Mouse (Mus musculus) limb, embryonic 12.5 days (tissue): ENCODE measurements around the gene Pla2g16. TPM values are rescaled to one million over a fixed set of nuclear protein-coding genes. Genes with fewer than 3 reads are reported as not detected.

Experiments
- ATAC-seq: fragments of 200-750 bp; cut with Nextera tagmentation; 2 replicates; pipeline ENCODE4 v1.8.0; 2017; ENCODE audit warnings: low read depth, moderate TSS enrichment; ENCODE audit not compliant: insufficient number of reproducible peaks, insufficient read depth, low FRiP score, low TSS enrichment
- H3K27ac ChIP-seq: fragments of 300-500 bp; sonication (generic); 2 replicates; pipeline ENCODE4 v1.5.1; 2016; ENCODE audit warnings: mild to moderate bottlenecking, moderate library complexity
- H3K27me3 ChIP-seq: fragments of 300-500 bp; sonication (generic); 2 replicates; pipeline ENCODE4 v1.6.1; 2016; ENCODE audit warnings: mild to moderate bottlenecking, moderate library complexity
- H3K36me3 ChIP-seq: fragments of 300-500 bp; sonication (generic); 2 replicates; pipeline ENCODE4 v1.6.1; 2016; ENCODE audit warnings: mild to moderate bottlenecking, moderate library complexity
- H3K4me1 ChIP-seq: fragments of 300-500 bp; sonication (generic); replicated peaks from 2 replicates; pipeline ENCODE4 v1.6.1; 2016
- H3K4me2 ChIP-seq: fragments of 300-500 bp; sonication (generic); 2 replicates; pipeline ENCODE4 v1.6.1; 2016; ENCODE audit warnings: mild to moderate bottlenecking, moderate library complexity
- H3K4me3 ChIP-seq: fragments of 300-500 bp; sonication (generic); replicated peaks from 2 replicates; pipeline ENCODE4 v1.5.1; 2016; ENCODE audit warnings: mild to moderate bottlenecking
- H3K9ac ChIP-seq: fragments of 300-500 bp; sonication (generic); replicated peaks from 2 replicates; pipeline ENCODE4 v1.6.1; 2016; ENCODE audit warnings: mild to moderate bottlenecking, moderate library complexity
- H3K9me3 ChIP-seq: fragments of 300-500 bp; sonication (generic); 2 replicates; pipeline ENCODE4 v1.6.1; 2016; ENCODE audit warnings: mild to moderate bottlenecking, moderate library complexity
- WGBS: fragments of 180-500 bp; shearing (Covaris S2); methylation state at CpG from one replicate; pipeline ENCODE4 v1.1.7; 2016; 5-methylcytosine and 5-hydroxymethylcytosine counted together
- polyA plus RNA-seq: library from polyadenylated mRNA; unstranded; fragments of >200 nt; fragmentation: Nextera tagmentation; extraction: Ambion mirVana; gene quantifications from 2 replicates; pipeline ENCODE4 v1.2.1, GENCODE M21; 2016

The Pla2g16 gene
- 6.7 and 7.4 TPM in 2 replicates for polyA plus RNA-seq

DNA sequence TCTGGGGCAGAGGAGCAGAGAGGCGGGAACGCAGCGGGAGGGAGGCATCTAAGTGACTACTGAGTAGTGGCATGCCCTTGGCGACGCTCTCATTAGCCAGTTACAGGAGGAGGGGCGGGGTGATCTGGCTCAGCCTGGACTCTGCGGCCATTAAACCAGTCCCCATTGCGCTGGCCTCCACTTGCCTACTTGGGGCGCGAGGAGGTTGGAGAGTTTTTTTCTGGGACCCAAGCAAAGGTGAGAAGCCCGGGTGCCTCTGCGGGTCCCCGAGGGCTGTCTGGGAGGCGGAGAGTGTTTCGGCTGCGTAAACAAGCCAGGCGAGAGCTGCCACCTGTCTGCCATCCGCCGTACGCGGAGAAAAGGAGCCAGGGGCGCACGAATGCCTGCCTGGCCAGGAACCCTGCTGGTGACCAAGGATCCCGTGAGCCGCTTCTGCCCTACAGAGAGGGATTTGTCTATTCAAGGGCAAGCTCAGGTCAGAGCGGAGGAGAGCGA, at the start of gene Pla2g16:
Pla2g16 (plus strand) TSS at position 132 of the 495 bp plus-strand sequence.
- H3K4me1 ChIP-seq: peaks cover 15% of the 10 kb centered on the region
- WGBS: under 1% methylated on average over 27 of the region's 27 CpGs

DNA sequence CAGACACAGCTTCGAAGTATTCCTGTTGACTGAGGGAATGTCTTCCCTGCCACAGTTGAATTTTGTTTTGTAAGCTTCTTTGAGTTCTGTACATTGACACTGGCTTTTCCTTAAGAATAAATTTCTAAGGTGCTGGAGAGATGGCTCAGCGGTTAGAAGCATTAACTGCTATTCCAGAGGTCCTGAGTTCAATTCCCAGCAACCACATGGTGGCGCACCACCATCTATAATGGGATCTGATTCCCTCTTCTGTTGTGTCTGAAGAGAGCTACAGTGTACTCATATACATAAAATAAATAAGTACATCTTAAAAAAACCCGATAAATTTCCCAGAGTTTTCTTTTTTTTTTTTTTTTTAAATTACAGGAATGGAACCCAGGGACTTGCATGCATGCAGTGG, 49.2 kb upstream of the Pla2g16 start:
- Histone ChIP-seq H3K4me1 (no peaks in the 10 kb centered on the region), H3K36me3 (peaks cover 32% of the 10 kb centered on the region), H3K27ac (no peak overlapping the region), H3K9ac (no peak overlapping the region), H3K27me3 (no peaks in the 10 kb centered on the region), H3K4me3 (no peak overlapping the region), H3K4me2 (no peak overlapping the region), H3K9me3 (no peaks in the 10 kb centered on the region)
- 78% methylated on average over 4 of the region's 4 CpGs for WGBS
- ATAC-seq: no peak

More for the DNA sequence above, at the start of gene Pla2g16:
- ATAC-seq: peak; percentile 39; the same call in 1 of the 2 replicates
- Histone ChIP-seq H3K4me2 (peak within 1 kb of the TSS; percentile 80), H3K27ac (no peak within 1 kb of the TSS), H3K4me3 (peak within 1 kb of the TSS; percentile 49), H3K36me3 (no peaks in the 10 kb centered on the region), H3K9me3 (no peaks in the 10 kb centered on the region), H3K9ac (peak within 1 kb of the TSS; percentile 58), H3K27me3 (0 out of 2 replicates have a peak, but pooled peaks cover 5% of the 10 kb centered on the region)

DNA sequence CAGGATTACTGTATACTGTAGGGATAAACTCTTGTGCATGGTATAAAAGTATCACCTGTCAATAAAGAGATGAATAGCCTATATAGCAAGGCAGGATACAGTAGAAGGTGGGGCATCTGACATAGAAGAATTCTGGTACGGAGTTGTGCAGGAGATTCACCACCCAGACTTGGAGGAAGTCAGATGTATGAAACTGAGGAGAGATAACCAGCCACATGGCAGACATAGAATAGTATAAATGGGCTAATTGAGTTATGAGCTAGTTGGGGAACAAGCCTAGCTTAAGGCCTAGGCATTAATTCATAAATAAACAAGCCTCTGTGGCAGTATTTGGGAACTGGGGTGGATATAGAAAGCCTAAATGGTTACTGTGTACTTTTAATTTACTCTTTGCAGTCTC, 40.8 kb upstream of the Pla2g16 start:
- Histone ChIP-seq H3K27ac (no peak overlapping the region), H3K27me3 (no peaks in the 10 kb centered on the region), H3K4me2 (no peak overlapping the region), H3K4me3 (no peak overlapping the region), H3K4me1 (no peaks in the 10 kb centered on the region), H3K36me3 (peaks cover 61% of the 10 kb centered on the region), H3K9ac (no peak overlapping the region), H3K9me3 (no peaks in the 10 kb centered on the region)
- 91% methylated on average over 1 of the region's 1 CpGs for WGBS
- ATAC-seq: no peak

DNA sequence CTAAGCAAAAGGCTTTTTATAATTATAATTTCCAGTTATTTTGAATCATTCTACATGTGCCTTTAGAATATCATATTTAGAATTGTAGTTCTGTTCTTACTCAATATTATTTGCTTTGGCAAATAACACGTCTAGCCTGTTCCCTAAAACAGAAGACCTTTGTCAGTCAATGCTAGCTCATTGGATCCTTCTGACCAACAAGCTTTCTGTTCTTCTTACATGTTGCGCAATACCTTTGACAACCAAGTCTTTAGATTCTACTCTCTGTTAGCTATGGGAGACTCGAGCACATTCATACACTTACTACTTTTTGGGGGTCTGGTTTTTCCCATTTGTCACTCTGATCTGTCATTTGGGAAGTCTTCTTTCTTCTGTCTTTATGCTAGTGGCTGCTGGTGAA, 35.6 kb upstream of the Pla2g16 start:
- ATAC-seq: no peak
- H3K27ac ChIP-seq: no peak overlapping the region
- H3K9ac ChIP-seq: no peak overlapping the region
- no peak overlapping the region for H3K4me2 ChIP-seq
- H3K36me3 ChIP-seq: peaks cover 82% of the 10 kb centered on the region
- no peaks in the 10 kb centered on the region for H3K4me1 ChIP-seq
- no peaks in the 10 kb centered on the region for H3K27me3 ChIP-seq
- no peaks in the 10 kb centered on the region for H3K9me3 ChIP-seq
- H3K4me3 ChIP-seq: no peak overlapping the region
- 90% methylated on average over 3 of the region's 3 CpGs for WGBS

DNA sequence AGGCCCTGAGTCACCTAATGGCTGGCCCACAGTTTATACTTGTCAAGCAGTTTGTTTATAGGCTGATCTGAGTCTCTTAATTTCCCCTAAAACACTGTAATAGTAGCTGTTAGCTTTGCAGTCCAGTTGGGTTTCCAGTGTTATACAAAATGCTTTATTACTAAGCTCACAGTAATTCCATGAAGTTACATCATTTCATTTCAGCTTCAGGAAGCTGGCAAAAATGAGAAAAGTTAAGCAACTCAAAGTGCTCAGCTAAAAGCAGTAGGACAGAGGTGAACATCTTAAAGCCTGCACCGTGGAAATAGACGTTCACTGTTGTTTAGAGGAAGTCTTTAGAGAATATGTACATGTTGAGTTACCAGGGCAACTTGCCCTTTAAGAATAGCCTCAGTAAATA, 34.4 kb upstream of the Pla2g16 start:
- Histone ChIP-seq H3K4me2 (no peak overlapping the region), H3K9me3 (no peaks in the 10 kb centered on the region), H3K27ac (no peak overlapping the region), H3K4me3 (no peak overlapping the region), H3K27me3 (no peaks in the 10 kb centered on the region), H3K9ac (no peak overlapping the region), H3K36me3 (peaks cover 74% of the 10 kb centered on the region), H3K4me1 (no peaks in the 10 kb centered on the region)
- 100% methylated on average over 2 of the region's 2 CpGs for WGBS
- ATAC-seq: no peak

DNA sequence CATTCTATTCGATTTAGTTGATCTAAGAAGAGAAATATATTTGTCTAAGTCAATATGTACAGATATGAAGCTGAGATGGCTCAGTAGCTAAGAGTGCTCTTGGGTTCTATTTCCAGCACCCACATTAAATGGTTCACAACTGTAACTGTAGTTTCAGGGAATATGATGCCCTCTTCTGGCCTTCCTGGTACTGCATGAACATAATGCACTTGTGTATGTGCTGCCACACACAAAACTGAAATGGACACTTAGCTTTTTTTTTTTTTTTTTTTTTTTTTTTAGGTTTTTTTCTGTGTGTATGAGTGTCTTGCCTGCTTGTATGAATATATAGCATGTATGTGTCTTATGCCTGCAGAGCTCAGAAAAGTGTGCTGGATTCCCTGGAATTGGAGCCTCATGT, 34.0 kb upstream of the Pla2g16 start:
- Histone ChIP-seq H3K27me3 (no peaks in the 10 kb centered on the region), H3K36me3 (peaks cover 76% of the 10 kb centered on the region), H3K4me2 (no peak overlapping the region), H3K27ac (no peak overlapping the region), H3K4me3 (no peak overlapping the region), H3K9me3 (no peaks in the 10 kb centered on the region), H3K9ac (no peak overlapping the region), H3K4me1 (no peaks in the 10 kb centered on the region)
- WGBS: 97% methylated on average over 1 of the region's 1 CpGs
- ATAC-seq: no peak

DNA sequence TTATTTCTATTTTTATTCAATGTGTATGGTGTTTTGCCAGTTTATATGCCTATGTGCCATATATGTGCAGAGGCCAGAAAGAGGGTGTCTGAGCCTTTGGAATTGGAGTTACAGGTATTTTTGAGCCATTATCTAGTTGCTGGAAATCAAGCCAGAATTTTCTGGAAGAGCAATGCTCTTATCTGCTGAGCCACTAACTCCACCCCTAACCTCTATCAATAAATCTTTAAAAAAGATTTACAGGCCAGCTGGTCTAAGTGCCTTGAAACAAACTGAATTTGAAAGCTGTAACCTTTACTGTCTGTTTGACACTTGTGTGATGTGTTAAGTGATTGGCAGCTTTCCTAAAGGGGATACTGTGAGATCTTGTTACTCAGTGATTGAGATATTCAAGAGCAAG, 33.5 kb upstream of the Pla2g16 start:
- Histone ChIP-seq H3K4me3 (no peak overlapping the region), H3K9ac (no peak overlapping the region), H3K36me3 (peaks cover 71% of the 10 kb centered on the region), H3K27ac (no peak overlapping the region), H3K4me1 (no peaks in the 10 kb centered on the region), H3K27me3 (no peaks in the 10 kb centered on the region), H3K9me3 (no peaks in the 10 kb centered on the region), H3K4me2 (no peak overlapping the region)
- ATAC-seq: no peak

DNA sequence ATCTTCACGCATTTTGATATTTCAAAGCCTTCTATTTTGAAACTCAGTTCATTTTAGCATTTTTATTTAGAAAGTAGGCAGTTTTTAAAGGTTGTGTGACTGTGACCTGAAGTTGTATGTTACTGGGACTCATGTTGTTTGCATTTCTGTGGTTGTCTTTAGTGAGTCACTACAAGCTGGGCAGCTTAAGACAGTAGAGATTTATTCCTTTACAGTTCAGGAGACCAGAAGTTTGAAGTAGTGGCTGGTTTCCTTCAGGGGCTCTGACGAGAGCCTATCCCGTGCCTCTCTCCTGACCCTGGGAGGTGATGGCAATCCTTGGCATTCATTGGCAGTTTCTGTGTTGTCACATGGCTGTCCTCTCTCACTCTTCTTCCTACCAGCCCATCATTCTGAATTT, 32.4 kb upstream of the Pla2g16 start:
- ATAC-seq: no peak
- WGBS: 79% methylated on average over 3 of the region's 3 CpGs
- Histone ChIP-seq H3K4me1 (no peaks in the 10 kb centered on the region), H3K9ac (no peak overlapping the region), H3K9me3 (no peaks in the 10 kb centered on the region), H3K4me3 (no peak overlapping the region), H3K27ac (no peak overlapping the region), H3K4me2 (no peak overlapping the region), H3K36me3 (peaks cover 65% of the 10 kb centered on the region), H3K27me3 (no peaks in the 10 kb centered on the region)

DNA sequence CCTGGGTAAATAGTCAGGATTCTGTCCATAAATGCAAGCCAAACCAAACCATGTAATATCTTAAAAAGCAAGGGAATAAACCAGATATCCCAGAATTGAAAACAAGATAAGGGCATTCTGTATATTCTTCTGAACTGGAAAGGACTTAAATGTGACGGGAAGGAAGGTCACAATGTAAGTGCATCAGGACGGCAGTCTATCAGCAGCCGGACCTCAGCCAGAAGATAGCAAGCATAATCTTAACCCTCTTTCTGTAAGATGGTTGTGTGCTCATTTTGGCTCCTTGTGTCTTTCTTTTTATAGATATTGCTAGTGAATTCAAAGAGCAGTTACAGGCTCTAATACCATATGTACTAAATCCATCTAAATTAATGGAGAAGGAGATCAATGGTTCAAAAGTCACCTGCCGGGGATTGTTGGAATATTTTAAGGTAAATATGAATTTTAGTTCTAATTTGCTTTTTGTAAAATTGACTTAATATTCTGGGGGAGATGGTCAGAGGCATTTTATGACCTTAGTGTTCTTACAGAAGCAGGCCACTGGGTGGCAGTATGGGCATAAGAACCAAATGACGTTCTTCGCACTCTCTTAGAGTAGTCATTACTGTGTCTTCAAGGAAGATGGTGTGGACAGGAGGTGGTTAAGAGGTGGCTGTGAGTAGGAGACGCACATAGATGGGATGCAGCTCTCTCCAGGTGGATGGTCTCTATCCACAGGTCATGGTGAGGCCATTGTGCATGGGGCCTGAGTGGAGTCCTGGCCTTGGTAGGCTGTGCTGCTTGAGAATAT, 28.4 kb upstream of the Pla2g16 start:
- Histone ChIP-seq H3K9me3 (no peaks in the 10 kb centered on the region), H3K4me1 (no peaks in the 10 kb centered on the region), H3K27ac (no peak overlapping the region), H3K9ac (no peak overlapping the region), H3K4me2 (no peak overlapping the region), H3K27me3 (no peaks in the 10 kb centered on the region), H3K4me3 (no peak overlapping the region), H3K36me3 (peaks cover 64% of the 10 kb centered on the region)
- WGBS: 62% methylated on average over 7 of the region's 7 CpGs
- peak; percentile 42; the same call in 1 of the 2 replicates for ATAC-seq

DNA sequence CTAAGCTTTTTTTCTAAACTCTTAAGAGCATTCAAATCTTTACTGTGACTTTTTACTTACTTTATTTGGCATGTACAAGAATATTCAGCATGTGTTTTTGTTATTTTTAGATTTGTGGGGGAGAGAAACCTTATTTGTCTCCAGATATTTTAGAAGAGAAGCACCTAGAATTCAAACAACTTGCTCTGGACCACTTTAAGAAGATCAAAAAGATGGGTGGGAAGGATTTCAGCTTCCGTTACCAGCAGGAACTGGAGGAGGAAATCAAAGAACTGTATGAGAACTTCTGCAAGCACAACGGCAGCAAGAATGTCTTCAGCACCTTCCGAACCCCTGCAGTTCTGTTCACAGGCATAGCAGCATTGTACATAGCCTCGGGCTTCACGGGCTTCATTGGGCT, 25.4 kb upstream of the Pla2g16 start:
- Histone ChIP-seq H3K27ac (no peak overlapping the region), H3K9ac (no peak overlapping the region), H3K4me3 (no peak overlapping the region), H3K9me3 (no peaks in the 10 kb centered on the region), H3K36me3 (peaks cover 56% of the 10 kb centered on the region), H3K4me2 (no peak overlapping the region), H3K27me3 (no peaks in the 10 kb centered on the region), H3K4me1 (no peaks in the 10 kb centered on the region)
- 93% methylated on average over 5 of the region's 5 CpGs for WGBS
- no peak for ATAC-seq

DNA sequence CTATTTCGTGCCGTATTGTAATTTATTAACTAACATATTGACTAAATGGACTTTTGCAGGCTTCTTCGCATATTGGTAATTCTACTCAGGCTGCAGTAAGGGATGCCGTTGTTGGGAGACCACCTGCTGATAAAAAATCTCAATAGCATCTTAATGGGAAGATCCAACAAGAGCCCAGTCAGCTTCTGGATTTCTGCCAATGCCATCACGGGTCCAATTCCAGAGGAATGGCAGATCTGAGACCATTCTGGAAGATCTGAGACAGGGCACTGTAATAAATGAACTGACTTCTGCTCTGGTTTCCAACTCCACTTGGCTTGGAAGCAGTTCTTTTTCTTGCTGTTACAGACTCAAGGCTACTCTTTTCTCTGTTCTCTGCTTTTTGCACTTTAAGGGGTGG, 23.4 kb upstream of the Pla2g16 start:
- H3K36me3 ChIP-seq: peaks cover 52% of the 10 kb centered on the region
- no peak overlapping the region for H3K4me2 ChIP-seq
- no peaks in the 10 kb centered on the region for H3K4me1 ChIP-seq
- WGBS: 88% methylated on average over 5 of the region's 5 CpGs
- H3K27me3 ChIP-seq: no peaks in the 10 kb centered on the region
- H3K27ac ChIP-seq: no peak overlapping the region
- no peak overlapping the region for H3K4me3 ChIP-seq
- H3K9ac ChIP-seq: no peak overlapping the region
- no peaks in the 10 kb centered on the region for H3K9me3 ChIP-seq
- ATAC-seq: no peak

DNA sequence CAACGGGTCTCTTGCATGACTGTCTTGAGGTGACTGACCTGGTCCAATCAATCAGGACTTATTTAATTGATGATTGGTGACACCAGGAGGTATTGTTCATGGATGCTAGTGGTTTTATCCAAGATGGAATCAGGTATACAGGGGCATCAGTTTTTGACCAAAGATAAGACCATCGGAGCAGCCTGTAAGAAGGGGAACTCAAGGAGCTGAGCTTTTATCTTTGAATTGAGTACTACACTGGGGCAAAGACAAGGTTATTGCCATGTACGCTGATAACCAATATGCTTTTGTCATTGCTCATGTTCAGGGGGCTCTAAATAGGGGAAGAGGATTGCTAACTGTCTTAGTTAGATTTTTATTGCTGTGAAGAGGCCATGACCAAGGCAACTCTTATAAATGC, 8.3 kb upstream of the Pla2g16 start:
- H3K9me3 ChIP-seq: no peaks in the 10 kb centered on the region; the same call in 1 of the 2 replicates
- ATAC-seq: no peak
- H3K27me3 ChIP-seq: no peaks in the 10 kb centered on the region
- no peak overlapping the region for H3K4me3 ChIP-seq
- H3K4me1 ChIP-seq: no peaks in the 10 kb centered on the region
- H3K27ac ChIP-seq: no peak overlapping the region
- H3K9ac ChIP-seq: no peak overlapping the region
- H3K4me2 ChIP-seq: no peak overlapping the region
- WGBS: 85% methylated on average over 3 of the region's 3 CpGs
- no peaks in the 10 kb centered on the region for H3K36me3 ChIP-seq
